Mouse (Mus musculus) splenic B cell, adult 2 months (primary cell): ENCODE data around the gene Plxnd1.

ENCODE experiments used
- DNase-seq: peaks from one replicate; pipeline ENCODE4 v3.0.0-alpha.2; 2011; ENCODE audit warnings: low read depth, low spot score
- H3K27me3 ChIP-seq: 2 replicates; pipeline ENCODE4 v1.6.1; 2012; ENCODE audit warnings: mild to moderate bottlenecking, low read length, moderate library complexity, mixed read lengths; ENCODE audit not compliant: control insufficient read depth, poor library complexity, insufficient read depth, severe bottlenecking
- H3K36me3 ChIP-seq: 2 replicates; pipeline ENCODE4 v1.6.1; 2012; ENCODE audit warnings: mild to moderate bottlenecking, low read length, moderate library complexity, mixed read lengths; ENCODE audit not compliant: control insufficient read depth, poor library complexity, insufficient read depth, severe bottlenecking

The Plxnd1 gene

DNA sequence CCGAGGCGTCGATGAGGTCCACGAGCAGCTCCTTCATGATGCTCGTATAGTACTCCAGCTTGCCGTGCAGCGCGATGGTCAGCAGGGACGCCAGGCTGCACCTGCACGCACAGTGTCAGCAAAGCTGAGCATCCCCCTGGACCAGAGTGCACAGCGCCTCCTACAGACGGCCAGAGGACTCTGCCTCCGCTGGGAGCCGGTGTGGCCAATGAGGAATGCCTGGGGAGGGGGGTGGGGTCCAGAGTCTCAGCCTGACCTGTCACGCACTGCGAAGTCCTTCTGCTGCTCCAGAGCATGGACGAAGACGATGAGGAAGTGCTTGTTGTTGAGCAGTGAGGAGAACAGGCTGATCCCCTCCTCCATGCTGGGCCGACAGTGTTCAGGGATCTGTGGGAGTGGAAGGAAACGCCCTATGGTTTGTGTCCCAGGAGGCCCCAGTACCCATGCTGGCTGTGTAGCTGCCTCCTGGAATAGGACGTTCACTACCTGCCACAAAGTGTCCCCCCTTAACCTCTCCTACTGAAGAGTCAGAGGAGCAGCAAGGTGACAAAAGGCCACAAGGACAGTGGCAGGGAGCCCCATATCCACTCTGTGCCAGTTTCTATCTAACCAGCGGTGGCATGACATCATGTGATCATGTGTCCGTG, 32.2 kb downstream of the Plxnd1 start:
- Histone ChIP-seq H3K36me3 (no peaks in the 10 kb centered on the region; the same call in 1 of the 2 replicates), H3K27me3 (no peaks in the 10 kb centered on the region)
- DNase-seq = no peak

DNA sequence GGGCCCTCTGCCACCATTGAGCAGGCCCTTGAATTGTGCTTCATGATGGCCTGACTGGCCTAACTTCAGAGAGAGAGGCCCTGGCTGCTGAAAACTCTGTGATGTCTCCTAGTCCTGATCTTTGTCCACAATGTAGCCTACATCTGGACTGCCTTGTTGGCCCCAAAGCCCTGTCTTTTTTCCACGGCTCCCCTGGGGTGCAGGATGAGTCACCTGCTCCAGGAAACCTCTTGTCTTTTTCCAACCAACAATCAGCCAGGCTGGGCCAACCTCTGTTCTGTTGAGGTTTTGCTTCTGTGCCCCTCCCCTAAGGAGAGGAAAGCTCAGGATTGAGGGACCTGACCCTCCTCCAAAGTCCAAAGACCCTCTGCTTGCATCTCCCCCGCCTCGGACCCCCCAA, 33.1 kb downstream of the Plxnd1 start:
- Histone ChIP-seq H3K27me3 (no peaks in the 10 kb centered on the region), H3K36me3 (no peaks in the 10 kb centered on the region; the same call in 1 of the 2 replicates)
- no peak for DNase-seq

DNA sequence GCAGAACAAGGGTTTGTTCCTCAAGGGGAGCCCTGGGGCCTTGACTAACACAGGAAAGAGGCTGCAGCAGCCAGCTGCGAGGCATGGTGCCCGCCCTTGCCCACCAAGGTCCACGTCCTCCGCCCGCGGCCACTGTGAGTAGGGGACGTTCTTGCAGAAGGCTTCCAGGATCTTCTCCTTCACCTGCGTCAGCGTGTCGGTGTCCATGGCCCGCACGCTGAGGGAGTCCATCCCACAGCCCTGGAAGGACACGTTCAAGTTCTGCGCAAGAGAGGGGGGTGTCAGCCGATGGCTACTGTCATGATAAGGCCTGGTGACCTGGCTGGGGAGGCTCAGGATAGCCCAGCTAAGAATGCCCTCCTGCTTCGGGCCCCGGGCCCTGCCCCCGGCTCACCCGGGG, 34.5 kb downstream of the Plxnd1 start:
- H3K36me3 ChIP-seq = no peaks in the 10 kb centered on the region; the same call in 1 of the 2 replicates
- no peak for DNase-seq
- no peaks in the 10 kb centered on the region for H3K27me3 ChIP-seq

DNA sequence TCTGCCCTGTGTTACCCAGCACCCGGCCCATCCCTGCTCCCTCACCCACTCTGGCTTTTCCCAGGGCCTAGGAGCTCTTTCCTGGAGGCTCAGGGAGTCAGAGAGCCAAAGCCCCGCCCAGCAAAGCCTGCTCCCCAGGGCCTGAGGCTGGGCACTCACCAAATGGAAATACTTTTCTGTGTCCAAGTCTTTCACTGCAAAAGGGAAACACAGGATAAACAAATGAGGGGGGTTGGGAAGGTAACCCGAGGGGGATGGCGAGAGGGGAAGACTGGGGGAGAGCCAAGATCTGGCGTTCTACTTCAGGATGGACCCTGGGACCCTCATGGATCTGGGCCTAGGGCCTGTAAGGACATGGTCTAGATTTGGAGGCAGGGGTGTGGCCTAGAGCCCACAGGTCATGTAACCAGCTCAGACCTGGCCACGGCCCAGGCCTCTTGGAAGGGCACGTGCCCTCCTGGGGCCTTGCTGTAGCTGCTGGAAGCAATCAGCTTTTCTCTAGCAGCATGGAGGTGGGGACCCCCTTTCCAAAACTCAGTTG, 35.6 kb downstream of the Plxnd1 start:
- no peaks in the 10 kb centered on the region for H3K27me3 ChIP-seq
- no peak for DNase-seq
- H3K36me3 ChIP-seq = no peaks in the 10 kb centered on the region; the same call in 1 of the 2 replicates

DNA sequence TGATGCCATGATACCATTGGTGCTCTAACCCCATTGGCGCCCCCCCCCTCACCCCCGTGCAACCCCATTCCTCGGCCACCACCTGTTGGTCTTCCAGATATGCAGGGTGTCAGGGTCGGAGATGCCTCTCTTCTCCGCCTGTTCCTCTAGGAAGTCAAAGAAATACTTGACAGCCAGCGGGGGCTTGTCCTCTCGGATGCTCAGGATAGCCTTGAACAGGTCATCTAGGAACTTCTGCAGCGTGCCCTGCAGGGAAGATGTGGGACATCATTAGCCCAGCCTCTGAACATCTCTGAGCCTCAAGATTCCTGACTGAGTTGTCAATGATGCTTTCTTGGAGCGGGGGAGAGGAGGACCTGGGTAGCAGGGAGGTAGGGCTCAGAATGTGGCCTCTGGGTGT, 36.4 kb downstream of the Plxnd1 start:
- no peaks in the 10 kb centered on the region for H3K27me3 ChIP-seq
- no peaks in the 10 kb centered on the region; the same call in 1 of the 2 replicates for H3K36me3 ChIP-seq
- DNase-seq = no peak

DNA sequence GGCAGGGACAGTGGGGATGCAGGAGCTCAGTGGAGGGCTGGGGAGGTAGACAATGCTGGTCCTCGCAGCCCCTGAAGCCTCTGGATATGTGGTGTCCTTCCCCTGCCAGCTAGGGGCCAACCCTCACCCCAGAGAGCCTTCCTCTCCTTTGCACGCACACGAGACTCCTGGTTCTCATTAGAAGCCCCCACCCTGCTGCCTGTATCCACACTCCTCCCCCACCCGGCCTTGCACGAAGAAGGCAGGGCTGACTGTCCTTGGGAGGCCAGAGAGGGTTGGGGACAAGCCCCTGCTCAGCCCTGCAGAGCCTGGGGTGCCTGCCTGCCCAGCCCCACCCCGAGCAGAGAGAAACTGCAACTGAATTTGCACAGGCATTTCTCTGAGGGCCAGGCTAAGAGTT, 37.1 kb downstream of the Plxnd1 start:
- no peaks in the 10 kb centered on the region for H3K27me3 ChIP-seq
- no peak for DNase-seq
- no peaks in the 10 kb centered on the region; the same call in 1 of the 2 replicates for H3K36me3 ChIP-seq

DNA sequence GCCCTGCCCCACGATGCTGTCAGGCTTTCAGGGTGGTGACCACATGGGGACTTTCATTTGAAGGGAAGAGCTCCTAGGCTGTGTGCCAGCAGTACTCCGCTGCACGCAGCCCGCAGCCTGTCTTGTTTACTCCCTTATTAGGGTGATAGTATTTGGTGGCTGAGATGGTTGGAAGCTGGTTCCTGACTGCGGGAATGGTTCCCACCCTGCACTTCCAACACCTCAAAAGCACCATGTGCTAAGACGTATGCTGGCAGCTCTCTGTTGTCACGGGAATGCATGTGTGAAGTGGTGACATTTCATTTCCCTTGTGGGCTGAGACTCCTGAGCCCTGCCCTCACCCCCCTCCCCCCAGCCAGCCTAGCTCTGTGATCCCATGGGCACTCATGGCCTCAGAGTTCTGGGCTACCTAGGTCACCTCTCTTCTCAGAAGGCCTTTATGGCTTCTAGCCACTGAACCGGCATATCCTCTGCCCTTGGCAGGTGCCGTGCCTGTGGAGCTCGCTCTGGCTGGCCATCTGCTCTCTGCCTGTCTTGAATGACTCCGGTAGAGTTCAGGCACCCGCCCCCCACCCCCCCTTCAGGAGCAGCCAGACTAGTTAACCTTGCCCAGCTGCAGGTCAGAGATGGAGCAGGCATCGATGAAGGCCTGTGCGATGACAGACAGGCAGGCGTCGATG, 37.7 kb downstream of the Plxnd1 start:
- no peak for DNase-seq
- Histone ChIP-seq H3K36me3 (no peaks in the 10 kb centered on the region; the same call in 1 of the 2 replicates), H3K27me3 (no peaks in the 10 kb centered on the region)

DNA sequence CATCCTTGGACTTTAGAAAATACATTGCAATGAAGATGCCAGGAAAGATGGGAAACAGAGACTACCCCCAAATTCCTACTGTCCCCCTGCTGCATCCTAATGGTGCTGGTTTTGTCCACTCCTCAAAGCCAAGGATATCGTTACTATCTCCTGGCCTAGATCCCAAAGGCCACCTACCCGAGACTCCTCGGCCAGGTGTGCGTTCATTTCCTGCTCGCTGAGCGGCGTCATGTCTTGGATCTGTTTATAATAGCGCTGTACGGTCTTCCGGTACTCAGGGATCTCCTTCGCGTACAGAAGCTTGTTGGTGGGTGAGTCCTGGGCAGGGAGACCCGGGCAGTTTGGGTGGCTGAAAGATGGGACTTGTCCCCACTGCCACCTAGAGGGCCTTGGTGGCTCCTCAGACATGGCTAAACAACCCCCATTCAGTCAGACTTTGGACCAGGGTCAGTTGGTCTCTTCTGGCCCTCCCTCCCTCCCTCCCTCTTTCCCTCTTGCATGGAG, 38.3 kb downstream of the Plxnd1 start:
- Histone ChIP-seq H3K36me3 (no peaks in the 10 kb centered on the region; the same call in 1 of the 2 replicates), H3K27me3 (no peaks in the 10 kb centered on the region)
- DNase-seq = no peak

DNA sequence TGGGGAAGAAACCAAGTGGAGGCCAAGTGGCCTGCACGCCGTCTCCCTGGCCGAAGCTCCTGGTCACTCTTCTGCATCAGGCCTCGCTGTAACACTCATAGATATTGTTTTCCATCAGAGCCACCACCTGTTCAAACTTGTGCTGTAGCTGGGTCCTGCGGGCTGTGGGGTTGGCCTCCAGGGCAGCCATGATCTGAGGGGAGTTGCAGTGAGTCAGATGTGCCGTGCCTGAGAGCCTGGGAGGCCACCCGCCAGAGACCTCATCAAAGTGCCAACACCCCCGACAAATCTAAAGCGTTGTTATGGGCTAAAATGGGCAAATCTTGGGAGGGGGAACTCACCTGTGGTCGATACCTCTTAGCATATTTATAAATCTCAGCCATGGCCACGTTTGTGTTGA, 39.1 kb downstream of the Plxnd1 start:
- H3K36me3 ChIP-seq = no peaks in the 10 kb centered on the region; the same call in 1 of the 2 replicates

DNA sequence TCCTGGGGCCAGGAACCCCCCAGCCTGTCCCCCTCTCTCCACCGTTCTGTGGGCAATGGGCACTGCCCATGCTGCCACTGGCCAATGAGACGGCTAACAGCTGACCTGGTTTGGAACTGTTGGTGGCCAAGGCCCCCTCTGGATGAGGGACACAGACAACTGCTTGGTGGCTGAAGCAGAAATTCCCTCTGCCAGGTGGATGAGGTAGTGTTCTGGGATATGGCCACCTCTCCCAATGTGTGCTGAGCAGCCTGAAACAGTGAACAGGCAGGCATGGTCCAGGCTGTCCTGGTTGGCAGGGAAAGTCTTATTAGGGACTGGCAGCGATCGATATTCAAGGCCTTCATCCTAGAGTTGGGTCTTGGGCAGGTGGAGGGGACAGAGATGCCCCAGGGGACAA, 39.6 kb downstream of the Plxnd1 start:
- H3K27me3 ChIP-seq = no peaks in the 10 kb centered on the region
- H3K36me3 ChIP-seq = no peaks in the 10 kb centered on the region; the same call in 1 of the 2 replicates
- DNase-seq = no peak

More for the DNA sequence above, 39.1 kb downstream of the Plxnd1 start:
- no peaks in the 10 kb centered on the region for H3K27me3 ChIP-seq
- DNase-seq = no peak

DNA sequence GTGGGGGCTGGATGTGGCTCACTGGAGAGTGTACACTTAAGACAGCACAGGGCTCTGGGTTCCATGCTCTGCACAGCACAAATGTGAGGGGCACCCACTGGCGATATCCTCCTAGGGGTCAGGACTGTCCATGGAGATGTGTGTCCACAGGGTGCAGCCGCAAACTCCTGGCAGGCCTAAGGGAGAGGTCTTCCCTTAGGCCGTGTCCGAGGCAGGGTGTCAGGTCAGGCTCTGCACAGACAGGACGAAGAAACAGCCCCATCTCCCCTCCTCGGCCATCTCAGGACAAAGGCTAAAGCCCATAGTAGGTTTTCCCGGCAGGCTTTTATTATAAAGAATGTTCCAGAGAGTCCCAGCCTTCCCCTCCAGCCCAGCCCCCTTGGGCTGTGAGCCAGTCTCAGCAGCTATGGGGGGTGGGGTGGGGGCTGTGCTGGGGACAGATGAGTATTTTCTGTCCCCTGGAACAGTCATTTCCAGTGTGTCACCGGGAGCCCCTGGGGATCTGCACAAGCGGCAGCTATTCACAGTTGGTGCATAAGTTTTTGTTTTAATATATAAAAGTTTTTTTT, 40.2 kb downstream of the Plxnd1 start:
- no peak for DNase-seq
- Histone ChIP-seq H3K27me3 (no peaks in the 10 kb centered on the region), H3K36me3 (no peaks in the 10 kb centered on the region; the same call in 1 of the 2 replicates)

DNA sequence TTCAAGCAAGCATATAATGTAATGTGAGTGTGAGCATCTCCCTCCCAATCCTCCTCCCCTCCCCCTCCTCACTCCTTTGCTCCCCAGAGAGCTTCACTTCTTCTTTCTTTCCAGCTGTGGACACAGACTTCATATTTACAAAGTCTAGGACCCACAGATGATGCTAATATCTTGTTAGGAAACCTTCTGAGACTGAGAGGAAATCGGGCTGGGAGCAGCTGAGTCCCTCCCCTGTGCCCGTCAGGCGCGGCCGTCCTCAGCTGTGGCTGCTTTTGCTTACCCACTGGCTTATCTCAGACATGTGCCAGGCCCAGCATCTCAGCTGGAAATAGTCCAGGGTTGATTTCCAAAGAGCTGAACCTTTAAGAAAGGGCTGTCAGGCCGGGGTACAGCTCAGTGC, 48.4 kb downstream of the Plxnd1 start:
- H3K36me3 ChIP-seq = no peaks in the 10 kb centered on the region
- DNase-seq = peak; percentile 8

DNA sequence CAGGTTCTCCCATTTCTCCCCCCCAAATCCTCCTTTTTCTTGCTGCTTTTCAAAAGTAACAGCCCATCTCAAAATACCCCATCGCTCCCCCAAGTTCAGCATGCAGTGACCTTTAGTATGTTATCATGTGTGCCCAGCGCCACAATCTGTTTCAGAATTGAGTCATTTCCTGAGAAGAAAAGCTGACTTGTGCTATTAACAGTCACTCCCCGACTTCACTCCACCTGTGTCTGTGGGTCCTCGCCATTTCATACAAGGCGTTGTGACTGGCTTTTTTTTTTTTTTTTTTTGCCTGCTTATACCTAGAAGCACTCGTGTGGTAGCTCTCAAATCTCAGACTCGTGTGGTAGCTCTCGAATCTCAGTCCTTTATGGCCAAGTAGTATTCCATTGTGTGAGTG, 49.2 kb downstream of the Plxnd1 start:
- DNase-seq = no peak
- Histone ChIP-seq H3K27me3 (no peaks in the 10 kb centered on the region), H3K36me3 (no peaks in the 10 kb centered on the region)

More for the DNA sequence above, 48.4 kb downstream of the Plxnd1 start:
- H3K27me3 ChIP-seq = no peaks in the 10 kb centered on the region

DNA sequence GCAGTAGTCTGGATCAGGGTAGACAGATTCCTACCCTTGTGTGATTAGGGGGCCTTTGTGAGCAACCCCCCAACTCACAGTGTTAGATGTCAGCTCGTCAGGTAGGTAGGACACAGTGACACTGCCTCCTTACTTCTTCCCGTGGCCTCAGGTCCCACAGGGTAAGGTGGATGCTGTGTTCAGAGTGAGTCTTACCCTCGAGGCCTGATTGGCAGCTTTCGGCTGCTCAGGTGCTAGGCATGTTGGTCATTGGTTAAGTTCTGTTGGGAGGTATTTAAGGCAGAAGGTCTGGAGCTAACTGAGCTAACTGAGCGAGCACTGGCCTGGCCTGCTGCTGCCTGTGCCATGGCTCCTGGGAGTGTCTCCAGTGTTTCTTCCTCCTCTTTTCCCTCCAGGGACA, 50.2 kb downstream of the Plxnd1 start, which contains the start of gene H1foo:
Gene H1foo (plus strand): TSS at position 301 of the 400 bp plus-strand sequence.
- no peaks in the 10 kb centered on the region for H3K27me3 ChIP-seq
- DNase-seq = no peak
- no peaks in the 10 kb centered on the region for H3K36me3 ChIP-seq
